Mouse (Mus musculus) ES-Bruce4 (cell line): Measurements from ENCODE around the gene Ints11.

ENCODE experiments used
- CTCF ChIP-seq: IDR thresholded peaks from one replicate; pipeline ENCODE4 v1.8.1; 2011; ENCODE audit warnings: low read depth, low read length
- EP300 ChIP-seq: IDR thresholded peaks from 2 replicates; pipeline ENCODE4 v1.6.1; 2011; ENCODE audit warnings: low read depth, low read length; ENCODE audit not compliant: insufficient read depth
- POLR2A ChIP-seq: IDR thresholded peaks from one replicate; pipeline ENCODE4 v1.8.1; 2011; ENCODE audit warnings: low read length; ENCODE audit not compliant: insufficient read depth

GRCm38 (mm10) chr4:155894311-155894881 is 25.1 kb downstream of the Ints11 start:
- no peak for TF ChIP-seq CTCF
- no peak for TF ChIP-seq POLR2A
- no peak for TF ChIP-seq EP300
